8 mouse cellular contexts compared by ENCODE assay signal in the genomic region with DNA sequence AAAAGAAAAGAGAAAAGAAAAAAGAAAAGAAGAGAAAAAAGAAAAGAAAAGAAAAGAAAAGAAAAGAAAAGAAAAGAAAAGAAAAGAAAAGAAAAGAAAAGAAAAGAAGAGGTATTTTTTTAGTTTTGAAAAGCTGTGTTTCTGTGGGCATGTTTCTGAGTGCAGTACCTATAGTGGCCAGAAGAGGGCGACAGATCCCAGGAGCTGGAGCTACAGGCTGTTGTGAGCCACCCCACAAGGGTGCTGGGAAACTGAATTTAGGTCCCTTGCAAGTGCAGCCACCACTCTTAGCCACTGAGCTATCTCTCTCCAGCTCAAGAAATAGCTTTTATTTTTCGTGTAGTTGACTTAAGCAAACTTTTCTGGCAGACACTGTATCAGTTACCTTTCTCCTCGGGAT. TPM values are rescaled to one million over a fixed set of nuclear protein-coding genes. Genes with fewer than 3 reads are reported as not detected.
DNase-seq lines count a peak whose midpoint lies in the region; ATAC-seq and TF ChIP-seq lines count a peak whose summit lies in the region.

No protein-coding gene starts in this region.

- no peak overlapping the region for H3K4me3 ChIP-seq in forebrain, postnatal 0 days (ENCODE audit: low read depth, low read length)
- no peak overlapping the region for H3K4me3 ChIP-seq in forebrain, embryonic 10.5 days
- H3K4me3 ChIP-seq in embryonic facial prominence, embryonic 10.5 days = no peak overlapping the region
- H3K4me3 ChIP-seq in midbrain, embryonic 11.5 days (ENCODE audit: low read depth, low read length) = no peak overlapping the region

- peak; percentile 69 for TF ChIP-seq CTCF in forebrain, postnatal 0 days (IDR thresholded peaks at IDR 0.05; ENCODE audit: low read depth)

- 66% methylated on average over 3 of the region's 3 CpGs for WGBS in forebrain, postnatal 0 days
- WGBS in forebrain, embryonic 10.5 days = 58% methylated on average over 3 of the region's 3 CpGs
- WGBS in embryonic facial prominence, embryonic 10.5 days = 62% methylated on average over 3 of the region's 3 CpGs
- 56% methylated on average over 3 of the region's 3 CpGs for WGBS in midbrain, embryonic 11.5 days

- H3K4me1 ChIP-seq in forebrain, postnatal 0 days (ENCODE audit: insufficient read depth) = no peaks in the 10 kb centered on the region
- H3K4me1 ChIP-seq in forebrain, embryonic 10.5 days = peaks cover 20% of the 10 kb centered on the region
- H3K4me1 ChIP-seq in embryonic facial prominence, embryonic 10.5 days = peaks cover 9% of the 10 kb centered on the region
- peaks cover 6% of the 10 kb centered on the region; the same call in 1 of the 2 replicates for H3K4me1 ChIP-seq in midbrain, embryonic 11.5 days (ENCODE audit: control insufficient read depth, insufficient read depth, low read length)

- H3K9me3 ChIP-seq in forebrain, postnatal 0 days (ENCODE audit: low read length) = no peaks in the 10 kb centered on the region
- H3K9me3 ChIP-seq in forebrain, embryonic 10.5 days = peaks cover 10% of the 10 kb centered on the region; the same call in 1 of the 2 replicates
- no peaks in the 10 kb centered on the region for H3K9me3 ChIP-seq in embryonic facial prominence, embryonic 10.5 days
- peaks cover 2% of the 10 kb centered on the region; the same call in 1 of the 2 replicates for H3K9me3 ChIP-seq in midbrain, embryonic 11.5 days (ENCODE audit: control insufficient read depth, low read length)

- no peak for ATAC-seq in forebrain, postnatal 0 days
- peak; percentile 62; the same call in 1 of the 2 replicates for ATAC-seq in neutrophil, adult 5-6 weeks (ENCODE audit: extremely low read depth, insufficient number of reproducible peaks, low FRiP score, poor library complexity, severe bottlenecking)
- ATAC-seq in midbrain, embryonic 11.5 days (ENCODE audit: low FRiP score) = no peak

- H3K36me3 ChIP-seq in forebrain, postnatal 0 days (ENCODE audit: insufficient read depth) = no peaks in the 10 kb centered on the region
- H3K36me3 ChIP-seq in forebrain, embryonic 10.5 days (replicated peaks) = no peaks in the 10 kb centered on the region
- H3K36me3 ChIP-seq in embryonic facial prominence, embryonic 10.5 days (replicated peaks) = no peaks in the 10 kb centered on the region
- H3K36me3 ChIP-seq in midbrain, embryonic 11.5 days (ENCODE audit: control insufficient read depth, insufficient read depth, low read length) = no peaks in the 10 kb centered on the region

- no peak overlapping the region for H3K4me2 ChIP-seq in forebrain, postnatal 0 days (ENCODE audit: low read depth)
- H3K4me2 ChIP-seq in midbrain, embryonic 11.5 days = no peak overlapping the region

- no peak overlapping the region for H3K27ac ChIP-seq in forebrain, postnatal 0 days (ENCODE audit: low read depth, low read length)
- no peak overlapping the region for H3K27ac ChIP-seq in forebrain, embryonic 10.5 days
- no peak overlapping the region for H3K27ac ChIP-seq in embryonic facial prominence, embryonic 10.5 days (replicated peaks)
- H3K27ac ChIP-seq in midbrain, embryonic 11.5 days (ENCODE audit: low read depth, low read length) = no peak overlapping the region

- no peaks in the 10 kb centered on the region for H3K27me3 ChIP-seq in forebrain, postnatal 0 days (ENCODE audit: insufficient read depth, low read length)
- no peaks in the 10 kb centered on the region for H3K27me3 ChIP-seq in forebrain, embryonic 10.5 days (ENCODE audit: poor library complexity, severe bottlenecking)
- H3K27me3 ChIP-seq in embryonic facial prominence, embryonic 10.5 days (replicated peaks; ENCODE audit: low read depth, poor library complexity, severe bottlenecking) = no peaks in the 10 kb centered on the region
- no peaks in the 10 kb centered on the region for H3K27me3 ChIP-seq in midbrain, embryonic 11.5 days (ENCODE audit: control insufficient read depth, insufficient read depth, low read length)

- no peak for DNase-seq in forebrain, postnatal 0 days
- DNase-seq in forebrain, embryonic 10.5 days (ENCODE audit: extremely low spot score, low spot score) = no peak
- peak; percentile 28 for DNase-seq in right cerebral cortex, postnatal 14 days
- DNase-seq in right cerebral cortex, postnatal 25 days = no peak
- DNase-seq in embryonic facial prominence, embryonic 10.5 days (ENCODE audit: low spot score) = peak; percentile 36
- DNase-seq in right cerebral cortex, postnatal 10 days (ENCODE audit: low spot score in 2 of 2) = no peak
- DNase-seq in midbrain, embryonic 11.5 days (ENCODE audit: low spot score, missing footprints) = no peak

- no peak overlapping the region for H3K9ac ChIP-seq in forebrain, postnatal 0 days
- no peak overlapping the region for H3K9ac ChIP-seq in midbrain, embryonic 11.5 days (ENCODE audit: low read length)

RNA-seq across cellular contexts. Expression of gene Pdcd5, which starts 11.9 kb away (rescaled TPM):
- 91.6 and 154 TPM in 2 replicates for total RNA-seq in forebrain, postnatal 0 days (2014; rRNA removed)
- polyA plus RNA-seq in forebrain, postnatal 0 days (2015; fragmentation: Nextera tagmentation; extraction: Ambion mirVana) = 228 and 295 TPM in 2 replicates
- 316 and 317 TPM in 2 replicates for polyA plus RNA-seq in forebrain, embryonic 10.5 days (2016; fragmentation: Nextera tagmentation; extraction: Ambion mirVana)
- 313 and 320 TPM in 2 replicates for polyA plus RNA-seq in embryonic facial prominence, embryonic 10.5 days (2016; fragmentation: Nextera tagmentation; extraction: Ambion mirVana)
- total RNA-seq in neutrophil, adult 5-6 weeks (2017) = 39.9 and 56.6 TPM in 2 replicates
- 307 and 310 TPM in 2 replicates for polyA plus RNA-seq in midbrain, embryonic 11.5 days (2014; fragmentation: Nextera tagmentation; extraction: Ambion mirVana)

Comparison
In these comparisons a context has a peak if more than half of its experiments do, and no peak if none do; other contexts are left out.
1. DNase-seq: peak in right cerebral cortex, postnatal 14 days (single experiment) and embryonic facial prominence, embryonic 10.5 days (single experiment); none in forebrain, postnatal 0 days (single experiment), forebrain, embryonic 10.5 days (single experiment), right cerebral cortex, postnatal 25 days (single experiment), right cerebral cortex, postnatal 10 days (0 of 2) and midbrain, embryonic 11.5 days (single experiment).